Mouse (Mus musculus) CH12.LX (cell line): ENCODE results near the gene Tcp11. TPM values are rescaled to one million over a fixed set of nuclear protein-coding genes. Genes with fewer than 3 reads are reported as not detected.

Experiments used
- DNase-seq: peaks from one replicate; pipeline ENCODE4 v3.0.0-alpha.2; 2013; ENCODE audit errors: extremely low read depth
- H3K27ac ChIP-seq: 2 replicates; pipeline ENCODE4 v1.5.1; 2012; ENCODE audit warnings: low read depth, mild to moderate bottlenecking, control low read depth, moderate library complexity; ENCODE audit not compliant: insufficient read depth
- H3K27me3 ChIP-seq: replicated peaks from 2 replicates; pipeline ENCODE3; 2012; ENCODE audit warnings: inconsistent platforms
- H3K36me3 ChIP-seq, 2 experiments: replicated peaks in 1 of 2; 2 replicates each; pipeline versions ENCODE3 to v1.6.1; 2012; ENCODE audit warnings: inconsistent platforms in 1 of 2, low read length in 1 of 2, mild to moderate bottlenecking in 1 of 2, mixed read lengths in 1 of 2, moderate library complexity in 1 of 2; ENCODE audit not compliant: control insufficient read depth in 1 of 2, insufficient read depth in 1 of 2
- H3K4me1 ChIP-seq, 2 experiments: 2 replicates each; pipeline ENCODE4 v1.6.1; 2012; ENCODE audit warnings: inconsistent platforms in 1 of 2, moderate library complexity in 1 of 2; ENCODE audit not compliant: insufficient read depth in 2 of 2, control insufficient read depth in 1 of 2
- H3K4me2 ChIP-seq: 2 replicates; pipeline ENCODE4 v1.6.1; 2012; ENCODE audit warnings: low read depth, mild to moderate bottlenecking, control low read depth; ENCODE audit not compliant: poor library complexity, insufficient read depth, severe bottlenecking
- H3K4me3 ChIP-seq, 3 experiments: fragments of 150-350 bp in 1 of 3; sonication (generic) in 1 of 3; replicated peaks in 1 of 3; 2 replicates each; pipeline versions ENCODE3 to v1.5.1; 2011 to 2012; ENCODE audit warnings: low read depth in 2 of 3, low read length in 2 of 3, mild to moderate bottlenecking in 2 of 3, moderate library complexity in 2 of 3, control low read depth in 1 of 3, improper control_type of control experiment in 1 of 3, inconsistent platforms in 1 of 3, mixed read lengths in 1 of 3; ENCODE audit not compliant: poor library complexity in 1 of 3
- H3K79me2 ChIP-seq: replicated peaks from 2 replicates; pipeline ENCODE4 v1.6.1; 2012; ENCODE audit warnings: mild to moderate bottlenecking, moderate library complexity; ENCODE audit not compliant: control insufficient read depth, poor library complexity, insufficient read depth, severe bottlenecking; ENCODE audit errors: extremely low read depth
- H3K9ac ChIP-seq: 2 replicates; pipeline ENCODE4 v1.6.1; 2012; ENCODE audit warnings: low read depth, mild to moderate bottlenecking, control low read depth, moderate library complexity; ENCODE audit not compliant: insufficient read depth
- H3K9me3 ChIP-seq: replicated peaks from 2 replicates; pipeline ENCODE3; 2012; ENCODE audit warnings: low read length, inconsistent platforms, mixed read lengths
- BHLHE40 ChIP-seq: IDR thresholded peaks from 2 replicates; pipeline ENCODE4 v1.6.1; 2011; ENCODE audit warnings: mild to moderate bottlenecking, low read depth, low read length, improper control_type of control experiment
- CHD2 ChIP-seq: IDR thresholded peaks from 2 replicates; pipeline ENCODE4 v1.6.1; 2011; ENCODE audit warnings: low read length, improper control_type of control experiment
- E2F4 ChIP-seq: IDR thresholded peaks from 2 replicates; pipeline ENCODE4 v1.6.1; 2011; ENCODE audit warnings: low read depth, low read length, improper control_type of control experiment; ENCODE audit not compliant: insufficient replicate concordance
- GABPA ChIP-seq: IDR thresholded peaks from 2 replicates; pipeline ENCODE4 v1.6.1; 2012; ENCODE audit warnings: low read depth, low read length, improper control_type of control experiment, inconsistent platforms; ENCODE audit not compliant: insufficient replicate concordance
- HCFC1 ChIP-seq: IDR thresholded peaks from 2 replicates; pipeline ENCODE4 v1.6.1; 2012; ENCODE audit warnings: low read depth, mild to moderate bottlenecking, inconsistent platforms, low read length, improper control_type of control experiment
- JUN ChIP-seq: IDR thresholded peaks from 2 replicates; pipeline ENCODE4 v1.6.1; 2011; ENCODE audit warnings: low read depth, mild to moderate bottlenecking, low read length, improper control_type of control experiment, moderate library complexity; ENCODE audit not compliant: insufficient read depth
- MAFK ChIP-seq: IDR thresholded peaks from 2 replicates; pipeline ENCODE4 v1.6.1; 2011; ENCODE audit warnings: low read length, improper control_type of control experiment; ENCODE audit not compliant: insufficient replicate concordance
- MYC ChIP-seq: IDR thresholded peaks from 2 replicates; pipeline ENCODE4 v1.6.1; 2011; ENCODE audit warnings: low read depth, mild to moderate bottlenecking, improper control_type of control experiment, low read length
- PAX5 ChIP-seq: IDR thresholded peaks from 2 replicates; pipeline ENCODE4 v1.6.1; 2012; ENCODE audit warnings: low read length, inconsistent platforms, mixed read lengths
- POLR2A ChIP-seq: IDR thresholded peaks from 2 replicates; pipeline ENCODE4 v1.6.1; 2011; ENCODE audit warnings: low read depth, mild to moderate bottlenecking, improper control_type of control experiment, low read length
- POLR2AphosphoS2 ChIP-seq: IDR thresholded peaks from 2 replicates; pipeline ENCODE4 v1.6.1; 2011; ENCODE audit warnings: low read depth, low read length, improper control_type of control experiment
- SIN3A ChIP-seq: IDR thresholded peaks from 2 replicates; pipeline ENCODE4 v1.6.1; 2012; ENCODE audit warnings: low read length, improper control_type of control experiment, inconsistent platforms
- SMC3 ChIP-seq: IDR thresholded peaks from 2 replicates; pipeline ENCODE4 v1.6.1; 2011; ENCODE audit warnings: low read depth, low read length, improper control_type of control experiment
- TBP ChIP-seq: conservative IDR thresholded peaks from 2 replicates; pipeline ENCODE4 v1.6.1; 2011; ENCODE audit warnings: low read depth, low read length, improper control_type of control experiment
- TCF12 ChIP-seq: IDR thresholded peaks from 2 replicates; pipeline ENCODE4 v1.6.1; 2014; ENCODE audit warnings: low read depth, mild to moderate bottlenecking, inconsistent platforms, low read length, improper control_type of control experiment
- UBTF ChIP-seq: IDR thresholded peaks from 2 replicates; pipeline ENCODE4 v1.6.1; 2012; ENCODE audit warnings: low read depth, mild to moderate bottlenecking, inconsistent platforms, low read length, improper control_type of control experiment, moderate library complexity
- USF1 ChIP-seq: IDR thresholded peaks from 2 replicates; pipeline ENCODE4 v1.6.1; 2014; ENCODE audit warnings: low read depth, mild to moderate bottlenecking, inconsistent platforms, low read length, improper control_type of control experiment
- USF2 ChIP-seq: conservative IDR thresholded peaks from 2 replicates; pipeline ENCODE4 v1.6.1; 2011; ENCODE audit warnings: low read depth, low read length, improper control_type of control experiment
- ZC3H11A ChIP-seq: IDR thresholded peaks from 2 replicates; pipeline ENCODE4 v1.6.1; 2012; ENCODE audit warnings: low read depth, mild to moderate bottlenecking, inconsistent platforms, low read length, improper control_type of control experiment
- ZKSCAN1 ChIP-seq: IDR thresholded peaks from 2 replicates; pipeline ENCODE4 v1.6.1; 2012; ENCODE audit warnings: low read depth, inconsistent platforms, low read length, improper control_type of control experiment, borderline replicate concordance
- dilution Hi-C: fragments of 300-500 bp; cut with MboI; formaldehyde crosslinking; loops from 2 replicates; pipeline ENCODE4 v1.14.3; 2020; ENCODE audit warnings: low sequenced_read_pairs; ENCODE audit not compliant: extremely low pct_unique_long_range_greater_than_20kb, extremely low pct_ligation_motif_present
- in situ Hi-C: fragments of 300-500 bp; cut with MboI; formaldehyde crosslinking; loops from 3 replicates; pipeline ENCODE4 v1.14.3; 2019; ENCODE audit warnings: low sequenced_read_pairs, low pct_ligation_motif_present, low pct_unique_long_range_greater_than_20kb, mixed read lengths
- polyA plus RNA-seq: library from polyadenylated mRNA; unstranded; fragments of >175 nt; gene quantifications from 2 replicates; pipeline ENCODE4 v1.2.1, GENCODE M21; 2012; ENCODE audit warnings: low read depth; ENCODE audit not compliant: insufficient read length
- total RNA-seq, 2 experiments: library from RNA; depleted of rRNA; stranded (reverse); fragments of 300-350 nt in 1 of 2; fragments of >200 nt in 1 of 2; gene quantifications; 2 replicates each; pipeline ENCODE4 v1.2.3; 2012 to 2014

Gene Tcp11
- total and polyA plus RNA-seq, 3 experiments = not detected

DNA sequence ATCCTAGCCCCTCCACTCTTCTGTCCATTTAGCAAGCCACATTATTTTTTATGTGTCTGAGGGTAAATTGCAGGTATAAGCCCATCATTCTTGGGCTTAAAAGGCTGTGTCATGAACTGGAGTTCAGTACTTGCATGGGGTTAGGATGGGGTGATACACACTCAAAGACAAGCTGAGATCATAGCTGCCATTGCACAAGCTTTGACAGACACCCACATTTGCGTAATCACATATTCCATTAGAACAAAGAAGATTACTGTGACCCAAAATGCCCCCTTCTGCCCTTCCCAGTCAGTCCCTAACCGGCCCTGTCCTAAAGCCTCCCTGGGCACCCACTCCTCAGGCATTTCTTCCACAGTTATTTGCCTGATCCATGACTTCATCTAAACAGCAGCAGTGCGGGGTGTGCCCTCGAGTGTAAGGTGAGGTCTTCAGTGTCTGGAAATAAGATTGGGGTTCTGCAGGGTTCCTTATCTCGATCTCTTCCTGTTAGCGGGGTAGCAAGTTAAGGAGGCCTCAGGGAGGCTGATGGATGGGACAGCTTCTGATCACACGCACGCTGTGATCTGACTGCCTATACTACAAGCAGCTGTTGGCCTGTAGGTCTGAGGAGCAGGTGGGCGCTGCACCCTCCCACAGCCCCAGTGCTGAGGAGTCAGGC is 49.0 kb downstream of the Tcp11 start:
- Histone ChIP-seq H3K4me3 (no peak overlapping the region), H3K27me3 (no peaks in the 10 kb centered on the region), H3K4me1 (no peaks in the 10 kb centered on the region), H3K79me2 (no peaks in the 10 kb centered on the region), H3K27ac (no peak overlapping the region), H3K9ac (no peak overlapping the region), H3K9me3 (no peaks in the 10 kb centered on the region), H3K4me2 (no peak overlapping the region), H3K36me3 (peaks cover 0 to 35% of the 10 kb centered on the region in 2 experiments)
- DNase-seq = no peak
- dilution Hi-C loops (no loop called here), in situ Hi-C loops (no loop called here)
- TF ChIP-seq UBTF (no peak), HCFC1 (no peak), BHLHE40 (no peak)

DNA sequence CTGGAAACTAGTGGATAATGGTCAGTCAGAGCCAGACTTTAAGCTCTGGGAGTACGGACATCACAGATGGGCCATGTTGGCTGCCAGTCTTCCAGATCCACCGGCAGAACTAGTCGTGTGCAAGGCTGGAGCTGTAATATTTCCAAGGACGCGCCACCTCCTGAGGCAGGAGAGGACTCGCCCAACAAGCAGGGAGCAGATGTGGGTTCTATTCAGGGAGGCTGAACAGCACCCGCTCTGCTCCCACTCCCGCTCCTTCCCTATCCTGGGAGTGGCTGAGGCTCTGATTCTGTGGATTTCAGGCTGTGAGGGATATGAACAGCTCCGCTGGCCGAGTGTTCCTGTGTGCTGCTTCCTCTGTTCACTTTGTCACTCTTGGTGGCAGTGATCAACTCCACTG is 50.0 kb downstream of the Tcp11 start:
- TF ChIP-seq ZKSCAN1 = no peak
- TF ChIP-seq BHLHE40 = no peak
- TF ChIP-seq USF2 = no peak
- TF ChIP-seq TBP = no peak
- no peak for TF ChIP-seq SIN3A
- TF ChIP-seq SMC3 = no peak
- no peak for TF ChIP-seq TCF12
- no peak for TF ChIP-seq POLR2AphosphoS2
- TF ChIP-seq POLR2A = no peak
- TF ChIP-seq PAX5 = no peak
- TF ChIP-seq GABPA = no peak
- TF ChIP-seq MAFK = no peak
- TF ChIP-seq MYC = no peak
- no peak for TF ChIP-seq ZC3H11A
- TF ChIP-seq USF1 = no peak
- no peak for TF ChIP-seq E2F4
- no peak for TF ChIP-seq CHD2
- no peak for TF ChIP-seq HCFC1
- TF ChIP-seq JUN = no peak

More for the DNA sequence above, 50.0 kb downstream of the Tcp11 start:
- H3K27ac ChIP-seq = no peak overlapping the region
- H3K4me1 ChIP-seq = no peaks in the 10 kb centered on the region
- H3K27me3 ChIP-seq = no peaks in the 10 kb centered on the region
- no peak overlapping the region for H3K9ac ChIP-seq
- in situ Hi-C loops (no loop called here), dilution Hi-C loops (no loop called here)
- no peak overlapping the region for H3K4me2 ChIP-seq
- no peak for DNase-seq
- no peaks in the 10 kb centered on the region for H3K79me2 ChIP-seq
- peaks cover 0 to 29% of the 10 kb centered on the region in 2 experiments for H3K36me3 ChIP-seq
- no peaks in the 10 kb centered on the region for H3K9me3 ChIP-seq
- H3K4me3 ChIP-seq = no peak overlapping the region
